Mouse (Mus musculus): ENCODE results near the gene Ppp2r5b. TPM values are rescaled to one million over a fixed set of nuclear protein-coding genes. Genes with fewer than 3 reads are reported as not detected.

Gene Ppp2r5b
- total and polyA plus RNA-seq, 2 experiments from 2014 or later: 18.3 to 20.6 TPM

DNA sequence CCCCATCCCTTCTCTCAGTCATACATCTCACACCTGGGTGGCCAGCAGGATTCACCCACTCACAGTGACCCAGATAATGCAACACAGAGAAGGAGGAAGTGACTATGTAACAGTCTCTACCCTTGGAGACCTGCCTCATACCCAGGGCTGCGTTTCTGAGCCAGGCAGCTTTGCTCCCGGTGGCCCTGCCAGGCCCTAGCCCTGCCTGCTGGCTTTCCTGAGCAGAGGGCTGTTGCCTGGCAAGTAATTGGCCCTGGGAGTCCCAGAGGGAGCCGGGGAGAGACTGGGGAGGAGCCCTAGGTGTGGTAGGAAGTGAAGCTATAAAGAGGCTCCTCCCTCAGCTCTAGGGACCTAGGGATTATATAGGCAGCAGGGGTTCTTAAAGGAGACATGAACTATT, 53.1 kb downstream of the Ppp2r5b start:
- H3K9me3 ChIP-seq (replicated peaks; ENCODE audit: control insufficient read depth, low read length): no peaks in the 10 kb centered on the region
- no peaks in the 10 kb centered on the region for H3K4me1 ChIP-seq (ENCODE audit: control insufficient read depth, insufficient read depth)
- DNase-seq (ENCODE audit: low spot score): no peak
- no peak overlapping the region for H3K27ac ChIP-seq (ENCODE audit: low read depth)
- ATAC-seq (ENCODE audit: insufficient read depth, low read depth): no peak
- H3K36me3 ChIP-seq (replicated peaks; ENCODE audit: control insufficient read depth, insufficient read depth, low read length): no peaks in the 10 kb centered on the region
- no peak overlapping the region for H3K4me3 ChIP-seq (ENCODE audit: low read depth, low read length)
- no peak overlapping the region for H3K9ac ChIP-seq (replicated peaks; ENCODE audit: low read depth, low read length)
- H3K4me2 ChIP-seq (ENCODE audit: low read depth, low read length): no peak overlapping the region
- WGBS: 12% methylated on average over 3 of the region's 3 CpGs
- TF ChIP-seq EP300 (IDR thresholded peaks at IDR 0.05; ENCODE audit: low read depth) (no peak), CTCF (IDR thresholded peaks at IDR 0.05; ENCODE audit: low read depth) (no peak)
- H3K27me3 ChIP-seq (ENCODE audit: control insufficient read depth, insufficient read depth, low read length): no peaks in the 10 kb centered on the region

DNA sequence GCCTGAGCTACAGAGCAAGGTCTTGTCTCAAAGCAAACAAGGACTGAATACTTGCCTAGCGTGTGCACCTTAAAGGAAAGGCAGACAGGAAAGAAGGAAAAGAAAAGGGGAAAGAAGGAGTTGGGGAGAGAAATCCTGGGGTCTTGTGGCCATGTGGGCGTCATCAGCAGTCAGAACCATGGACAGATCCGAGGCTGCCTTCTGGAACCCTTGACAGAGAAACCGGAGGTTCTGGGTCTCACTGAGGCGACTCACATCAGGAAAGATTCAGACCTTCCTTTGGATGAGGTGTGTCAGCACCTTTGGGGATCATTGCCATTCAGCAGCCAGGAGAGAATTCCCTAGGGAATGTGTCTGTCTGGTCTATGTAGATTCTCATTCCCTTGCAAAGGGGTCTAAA, 54.0 kb downstream of the Ppp2r5b start:
- Histone ChIP-seq H3K27me3 (ENCODE audit: control insufficient read depth, insufficient read depth, low read length) (no peaks in the 10 kb centered on the region), H3K4me1 (ENCODE audit: control insufficient read depth, insufficient read depth) (no peaks in the 10 kb centered on the region), H3K27ac (ENCODE audit: low read depth) (no peak overlapping the region), H3K9me3 (replicated peaks; ENCODE audit: control insufficient read depth, low read length) (no peaks in the 10 kb centered on the region), H3K36me3 (replicated peaks; ENCODE audit: control insufficient read depth, insufficient read depth, low read length) (no peaks in the 10 kb centered on the region), H3K4me3 (ENCODE audit: low read depth, low read length) (no peak overlapping the region), H3K9ac (replicated peaks; ENCODE audit: low read depth, low read length) (no peak overlapping the region), H3K4me2 (ENCODE audit: low read depth, low read length) (no peak overlapping the region)
- 10% methylated on average over 5 of the region's 5 CpGs for WGBS
- TF ChIP-seq EP300 (IDR thresholded peaks at IDR 0.05; ENCODE audit: low read depth) (no peak), CTCF (IDR thresholded peaks at IDR 0.05; ENCODE audit: low read depth) (no peak)
- DNase-seq (ENCODE audit: low spot score): no peak
- no peak for ATAC-seq (ENCODE audit: insufficient read depth, low read depth)

DNA sequence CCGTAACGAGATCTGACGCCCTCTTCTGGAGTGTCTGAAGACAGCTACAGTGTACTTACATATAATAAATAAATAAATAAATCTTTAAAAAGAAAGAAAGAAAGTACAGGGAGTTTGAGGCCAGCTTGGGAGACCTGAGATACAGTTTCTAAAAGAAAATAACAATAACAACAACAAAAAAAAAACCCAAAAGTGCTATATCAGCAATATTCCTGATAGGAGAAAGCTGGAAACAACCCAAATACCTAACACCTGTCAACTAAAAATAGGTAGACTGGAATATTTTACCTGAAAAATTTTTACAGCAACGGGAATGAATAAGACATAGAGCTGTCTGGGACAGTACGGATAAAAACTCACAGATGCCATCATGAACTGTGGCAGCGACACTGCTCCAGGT, 56.9 kb downstream of the Ppp2r5b start:
- H3K27me3 ChIP-seq (ENCODE audit: control insufficient read depth, insufficient read depth, low read length): no peaks in the 10 kb centered on the region
- 74% methylated on average over 5 of the region's 6 CpGs for WGBS
- ATAC-seq (ENCODE audit: insufficient read depth, low read depth): no peak
- H3K4me2 ChIP-seq (ENCODE audit: low read depth, low read length): no peak overlapping the region
- TF ChIP-seq CTCF (IDR thresholded peaks at IDR 0.05; ENCODE audit: low read depth): no peak
- H3K27ac ChIP-seq (ENCODE audit: low read depth): no peak overlapping the region
- H3K9me3 ChIP-seq (replicated peaks; ENCODE audit: control insufficient read depth, low read length): no peaks in the 10 kb centered on the region
- no peak overlapping the region for H3K9ac ChIP-seq (replicated peaks; ENCODE audit: low read depth, low read length)
- no peaks in the 10 kb centered on the region for H3K36me3 ChIP-seq (replicated peaks; ENCODE audit: control insufficient read depth, insufficient read depth, low read length)
- H3K4me1 ChIP-seq (ENCODE audit: control insufficient read depth, insufficient read depth): no peaks in the 10 kb centered on the region
- no peak for DNase-seq (ENCODE audit: low spot score)
- no peak overlapping the region for H3K4me3 ChIP-seq (ENCODE audit: low read depth, low read length)

MicroRNAs encoded within 50 kb of the gene (microRNA counts, 519-probe panel; counts per million panel counts)
- microRNA mmu-miR-192: not detected

Small RNA genes lying within 50 kb of the gene (microRNA-seq; reads per million reads assigned to microRNA genes)
- gene Mir192 (99.4 reads per million, percentile 56 among the genes with 10 or more reads in this experiment), gene Mir194-2 (88.4 reads per million, percentile 53 among the genes with 10 or more reads in this experiment)

Other genes starting within 250 kb of the Ppp2r5b start
- not detected in 2 replicates for gene Slc22a20, start 249.7 kb downstream of the Ppp2r5b start, total RNA-seq (2014; rRNA removed; ENCODE audit: low replicate concordance)
- gene Slc22a20, start 249.7 kb downstream of the Ppp2r5b start, polyA plus RNA-seq (2015; fragmentation: Nextera tagmentation; extraction: Ambion mirVana): not detected in 2 replicates
- 18.9 and 19.3 TPM in 2 replicates for gene Capn1, start 220.0 kb downstream of the Ppp2r5b start, total RNA-seq (2014; rRNA removed; ENCODE audit: low replicate concordance)
- 4.9 and 5.3 TPM in 2 replicates for gene Capn1, start 220.0 kb downstream of the Ppp2r5b start, polyA plus RNA-seq (2015; fragmentation: Nextera tagmentation; extraction: Ambion mirVana)
- 12.0 and 16.0 TPM in 2 replicates for gene Syvn1, start 189.3 kb downstream of the Ppp2r5b start, total RNA-seq (2014; rRNA removed; ENCODE audit: low replicate concordance)
- gene Syvn1, start 189.3 kb downstream of the Ppp2r5b start, polyA plus RNA-seq (2015; fragmentation: Nextera tagmentation; extraction: Ambion mirVana): 9.2 and 10.2 TPM in 2 replicates
- gene Mrpl49, start 178.1 kb downstream of the Ppp2r5b start, total RNA-seq (2014; rRNA removed; ENCODE audit: low replicate concordance): 18.7 and 37.1 TPM in 2 replicates
- gene Mrpl49, start 178.1 kb downstream of the Ppp2r5b start, polyA plus RNA-seq (2015; fragmentation: Nextera tagmentation; extraction: Ambion mirVana): 49.7 and 53.5 TPM in 2 replicates
- gene Fau, start 178.0 kb downstream of the Ppp2r5b start, total RNA-seq (2014; rRNA removed; ENCODE audit: low replicate concordance): 562 and 833 TPM in 2 replicates
- gene Fau, start 178.0 kb downstream of the Ppp2r5b start, polyA plus RNA-seq (2015; fragmentation: Nextera tagmentation; extraction: Ambion mirVana): 484 and 508 TPM in 2 replicates
- gene Znhit2, start 174.7 kb downstream of the Ppp2r5b start, total RNA-seq (2014; rRNA removed; ENCODE audit: low replicate concordance): 46.7 and 58.4 TPM in 2 replicates
- gene Znhit2, start 174.7 kb downstream of the Ppp2r5b start, polyA plus RNA-seq (2015; fragmentation: Nextera tagmentation; extraction: Ambion mirVana): 21.4 and 22.7 TPM in 2 replicates
- gene Tm7sf2, start 167.5 kb downstream of the Ppp2r5b start, total RNA-seq (2014; rRNA removed; ENCODE audit: low replicate concordance): 13.1 and 14.4 TPM in 2 replicates
- gene Tm7sf2, start 167.5 kb downstream of the Ppp2r5b start, polyA plus RNA-seq (2015; fragmentation: Nextera tagmentation; extraction: Ambion mirVana): 3.2 and 3.3 TPM in 2 replicates
- 55.2 and 59.7 TPM in 2 replicates for gene Vps51, start 158.6 kb downstream of the Ppp2r5b start, total RNA-seq (2014; rRNA removed; ENCODE audit: low replicate concordance)
- 32.5 and 35.8 TPM in 2 replicates for gene Vps51, start 158.6 kb downstream of the Ppp2r5b start, polyA plus RNA-seq (2015; fragmentation: Nextera tagmentation; extraction: Ambion mirVana)
- not detected in 2 replicates for gene Tmem262, start 155.8 kb downstream of the Ppp2r5b start, total RNA-seq (2014; rRNA removed; ENCODE audit: low replicate concordance)
- gene Tmem262, start 155.8 kb downstream of the Ppp2r5b start, polyA plus RNA-seq (2015; fragmentation: Nextera tagmentation; extraction: Ambion mirVana): not detected in 2 replicates
- gene Gm28374, start 153.6 kb downstream of the Ppp2r5b start, total RNA-seq (2014; rRNA removed; ENCODE audit: low replicate concordance): not detected in 2 replicates
- 0.72 and 0.99 TPM in 2 replicates for gene Gm28374, start 153.6 kb downstream of the Ppp2r5b start, polyA plus RNA-seq (2015; fragmentation: Nextera tagmentation; extraction: Ambion mirVana)
- 50.8 and 55.5 TPM in 2 replicates for gene Zfpl1, start 150.9 kb downstream of the Ppp2r5b start, total RNA-seq (2014; rRNA removed; ENCODE audit: low replicate concordance)
- 36.1 and 37.5 TPM in 2 replicates for gene Zfpl1, start 150.9 kb downstream of the Ppp2r5b start, polyA plus RNA-seq (2015; fragmentation: Nextera tagmentation; extraction: Ambion mirVana)
- 2.2 and 6.8 TPM in 2 replicates for gene Cdca5, start 150.9 kb downstream of the Ppp2r5b start, total RNA-seq (2014; rRNA removed; ENCODE audit: low replicate concordance)
- gene Cdca5, start 150.9 kb downstream of the Ppp2r5b start, polyA plus RNA-seq (2015; fragmentation: Nextera tagmentation; extraction: Ambion mirVana): 5.7 and 6.4 TPM in 2 replicates
- gene AC131692.1, start 141.5 kb downstream of the Ppp2r5b start, total RNA-seq (2014; rRNA removed; ENCODE audit: low replicate concordance): not detected in 2 replicates
- not detected in 2 replicates for gene AC131692.1, start 141.5 kb downstream of the Ppp2r5b start, polyA plus RNA-seq (2015; fragmentation: Nextera tagmentation; extraction: Ambion mirVana)
- gene Naaladl1, start 130.1 kb downstream of the Ppp2r5b start, total RNA-seq (2014; rRNA removed; ENCODE audit: low replicate concordance): not detected in 2 replicates
- 0.07 TPM in 1 of 2 replicates, not detected in the other for gene Naaladl1, start 130.1 kb downstream of the Ppp2r5b start, polyA plus RNA-seq (2015; fragmentation: Nextera tagmentation; extraction: Ambion mirVana)
- 46.5 and 48.8 TPM in 2 replicates for gene Sac3d1, start 117.2 kb downstream of the Ppp2r5b start, total RNA-seq (2014; rRNA removed; ENCODE audit: low replicate concordance)
- gene Sac3d1, start 117.2 kb downstream of the Ppp2r5b start, polyA plus RNA-seq (2015; fragmentation: Nextera tagmentation; extraction: Ambion mirVana): 25.1 and 25.8 TPM in 2 replicates
- gene Snx15, start 107.6 kb downstream of the Ppp2r5b start, total RNA-seq (2014; rRNA removed; ENCODE audit: low replicate concordance): 30.5 and 55.7 TPM in 2 replicates
- 17.5 and 18.5 TPM in 2 replicates for gene Snx15, start 107.6 kb downstream of the Ppp2r5b start, polyA plus RNA-seq (2015; fragmentation: Nextera tagmentation; extraction: Ambion mirVana)
- gene Batf2, start 94.9 kb downstream of the Ppp2r5b start, total RNA-seq (2014; rRNA removed; ENCODE audit: low replicate concordance): 0.46 TPM in 1 of 2 replicates, not detected in the other
- gene Batf2, start 94.9 kb downstream of the Ppp2r5b start, polyA plus RNA-seq (2015; fragmentation: Nextera tagmentation; extraction: Ambion mirVana): 0.16 and 0.18 TPM in 2 replicates
- gene Arl2, start 94.3 kb downstream of the Ppp2r5b start, total RNA-seq (2014; rRNA removed; ENCODE audit: low replicate concordance): 59.2 and 75.1 TPM in 2 replicates
- gene Arl2, start 94.3 kb downstream of the Ppp2r5b start, polyA plus RNA-seq (2015; fragmentation: Nextera tagmentation; extraction: Ambion mirVana): 96.6 and 105 TPM in 2 replicates
- not detected in 2 replicates for gene Majin, start 51.5 kb downstream of the Ppp2r5b start, total RNA-seq (2014; rRNA removed; ENCODE audit: low replicate concordance)
- not detected in 2 replicates for gene Majin, start 51.5 kb downstream of the Ppp2r5b start, polyA plus RNA-seq (2015; fragmentation: Nextera tagmentation; extraction: Ambion mirVana)
- gene Gpha2, start 9.5 kb downstream of the Ppp2r5b start, total RNA-seq (2014; rRNA removed; ENCODE audit: low replicate concordance): not detected in 2 replicates
- gene Gpha2, start 9.5 kb downstream of the Ppp2r5b start, polyA plus RNA-seq (2015; fragmentation: Nextera tagmentation; extraction: Ambion mirVana): not detected in 2 replicates
- 18.9 and 24.5 TPM in 2 replicates for gene Atg2a, start 5.8 kb upstream of the Ppp2r5b start, total RNA-seq (2014; rRNA removed; ENCODE audit: low replicate concordance)
- 4.7 and 5.6 TPM in 2 replicates for gene Atg2a, start 5.8 kb upstream of the Ppp2r5b start, polyA plus RNA-seq (2015; fragmentation: Nextera tagmentation; extraction: Ambion mirVana)
- gene Ehd1, start 40.9 kb upstream of the Ppp2r5b start, total RNA-seq (2014; rRNA removed; ENCODE audit: low replicate concordance): 127 and 200 TPM in 2 replicates
- 56.4 and 60.3 TPM in 2 replicates for gene Ehd1, start 40.9 kb upstream of the Ppp2r5b start, polyA plus RNA-seq (2015; fragmentation: Nextera tagmentation; extraction: Ambion mirVana)
- gene Cdc42bpg, start 70.6 kb upstream of the Ppp2r5b start, total RNA-seq (2014; rRNA removed; ENCODE audit: low replicate concordance): 4.8 and 9.5 TPM in 2 replicates
- 0.49 and 0.51 TPM in 2 replicates for gene Cdc42bpg, start 70.6 kb upstream of the Ppp2r5b start, polyA plus RNA-seq (2015; fragmentation: Nextera tagmentation; extraction: Ambion mirVana)
- 20.6 and 46.5 TPM in 2 replicates for gene Men1, start 99.1 kb upstream of the Ppp2r5b start, total RNA-seq (2014; rRNA removed; ENCODE audit: low replicate concordance)
- gene Men1, start 99.1 kb upstream of the Ppp2r5b start, polyA plus RNA-seq (2015; fragmentation: Nextera tagmentation; extraction: Ambion mirVana): 20.1 and 20.3 TPM in 2 replicates
- gene Map4k2, start 105.3 kb upstream of the Ppp2r5b start, total RNA-seq (2014; rRNA removed; ENCODE audit: low replicate concordance): 48.4 and 59.1 TPM in 2 replicates
- gene Map4k2, start 105.3 kb upstream of the Ppp2r5b start, polyA plus RNA-seq (2015; fragmentation: Nextera tagmentation; extraction: Ambion mirVana): 9.6 and 10.1 TPM in 2 replicates
- gene Sf1, start 127.8 kb upstream of the Ppp2r5b start, total RNA-seq (2014; rRNA removed; ENCODE audit: low replicate concordance): 41.8 and 94.6 TPM in 2 replicates
- gene Sf1, start 127.8 kb upstream of the Ppp2r5b start, polyA plus RNA-seq (2015; fragmentation: Nextera tagmentation; extraction: Ambion mirVana): 31.8 and 38.3 TPM in 2 replicates
- 451 and 487 TPM in 2 replicates for gene Pygm, start 148.5 kb upstream of the Ppp2r5b start, total RNA-seq (2014; rRNA removed; ENCODE audit: low replicate concordance)
- 390 and 400 TPM in 2 replicates for gene Pygm, start 148.5 kb upstream of the Ppp2r5b start, polyA plus RNA-seq (2015; fragmentation: Nextera tagmentation; extraction: Ambion mirVana)
- 25.3 and 55.6 TPM in 2 replicates for gene Rasgrp2, start 163.5 kb upstream of the Ppp2r5b start, total RNA-seq (2014; rRNA removed; ENCODE audit: low replicate concordance)
- 46.6 and 55.5 TPM in 2 replicates for gene Rasgrp2, start 163.5 kb upstream of the Ppp2r5b start, polyA plus RNA-seq (2015; fragmentation: Nextera tagmentation; extraction: Ambion mirVana)
- gene Nrxn2, start 182.9 kb upstream of the Ppp2r5b start, total RNA-seq (2014; rRNA removed; ENCODE audit: low replicate concordance): not detected in 2 replicates
- 0.67 and 0.68 TPM in 2 replicates for gene Nrxn2, start 182.9 kb upstream of the Ppp2r5b start, polyA plus RNA-seq (2015; fragmentation: Nextera tagmentation; extraction: Ambion mirVana)